15 mouse cellular contexts compared by ENCODE assay signal in the genomic region with DNA sequence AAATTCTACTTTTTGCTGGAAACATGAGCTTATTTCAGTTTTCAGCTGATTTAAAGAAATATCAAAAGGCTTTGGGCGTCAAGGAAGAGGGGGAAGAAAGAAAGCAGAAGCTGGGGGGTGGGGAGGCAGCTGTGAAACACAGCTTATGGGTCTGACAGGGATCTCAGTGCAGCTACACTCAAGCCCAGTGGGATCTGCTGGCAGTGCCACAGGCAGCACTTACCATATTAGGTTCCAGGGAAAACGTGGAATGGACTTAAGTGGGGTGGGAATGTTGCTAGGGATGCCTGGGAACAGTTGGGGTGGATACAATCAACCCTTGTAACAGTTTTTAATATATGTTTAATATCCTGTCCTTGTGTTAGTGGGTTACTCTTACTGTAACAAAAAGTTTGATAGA.
A peak's percentile ranks its signal among the peaks of the same experiment; 100 is the strongest.
DNase-seq lines count a peak whose midpoint lies in the region; ATAC-seq and TF ChIP-seq lines count a peak whose summit lies in the region.
"Had no signal": no experiment of that assay in that cellular context is flagged by ENCODE, and none has a peak within 500 bp of the region (broad histone marks: within the 10 kb centered on the region; RNA-seq: fewer than 3 reads in every experiment).

No protein-coding gene starts in this region.

- peak; percentile 40 for DNase-seq in hindbrain, postnatal 0 days (ENCODE audit: low spot score)
- DNase-seq in midbrain, postnatal 0 days (ENCODE audit: low spot score), result peak; percentile 27
- DNase-seq in embryonic facial prominence, embryonic 11.5 days (ENCODE audit: low spot score), result peak; percentile 51
- DNase-seq in gastrocnemius, adult 8-10 months (ENCODE audit: low spot score in 2 of 2), result no peak
- DNase-seq: adrenal gland, postnatal 36 days; cerebellum, postnatal 25 days; heart, adult 2 months; lung, postnatal 4 days; thymus, postnatal 25 days had no signal

- H3K4me2 ChIP-seq in hindbrain, postnatal 0 days (ENCODE audit: low read depth, low read length), result no peak overlapping the region
- H3K4me2 ChIP-seq in hindbrain, embryonic 13.5 days, result no peak overlapping the region
- H3K4me2 ChIP-seq in midbrain, postnatal 0 days (ENCODE audit: low read depth, low read length, poor library complexity, severe bottlenecking), result no peak overlapping the region
- H3K4me2 ChIP-seq in midbrain, embryonic 16.5 days (ENCODE audit: low read length), result no peak overlapping the region
- H3K4me2 ChIP-seq in embryonic facial prominence, embryonic 11.5 days (ENCODE audit: low read depth, low read length), result no peak overlapping the region
- no peak overlapping the region for H3K4me2 ChIP-seq in heart, embryonic 12.5 days
- H3K4me2 ChIP-seq: embryonic facial prominence, embryonic 15.5 days; hindbrain, embryonic 12.5 days had no signal

- 25% methylated on average over 2 of the region's 2 CpGs for WGBS in hindbrain, postnatal 0 days
- WGBS in hindbrain, embryonic 13.5 days, result 24% methylated on average over 2 of the region's 2 CpGs
- 20% methylated on average over 2 of the region's 2 CpGs for WGBS in midbrain, postnatal 0 days
- WGBS in midbrain, embryonic 16.5 days, result 10% methylated on average over 2 of the region's 2 CpGs
- 26% methylated on average over 2 of the region's 2 CpGs for WGBS in embryonic facial prominence, embryonic 11.5 days
- 26% methylated on average over 2 of the region's 2 CpGs for WGBS in heart, embryonic 12.5 days

- no peak for TF ChIP-seq CTCF in hindbrain, postnatal 0 days (IDR thresholded peaks at IDR 0.05; ENCODE audit: low read depth)
- no peak for TF ChIP-seq CTCF in midbrain, postnatal 0 days (IDR thresholded peaks at IDR 0.05)

- H3K4me3 ChIP-seq in hindbrain, postnatal 0 days (ENCODE audit: low read length), result no peak overlapping the region
- no peak overlapping the region for H3K4me3 ChIP-seq in hindbrain, embryonic 13.5 days
- H3K4me3 ChIP-seq in midbrain, postnatal 0 days (ENCODE audit: low read depth, low read length), result no peak overlapping the region
- H3K4me3 ChIP-seq in midbrain, embryonic 16.5 days (ENCODE audit: low read depth, low read length), result no peak overlapping the region
- H3K4me3 ChIP-seq in embryonic facial prominence, embryonic 11.5 days (ENCODE audit: low read depth, low read length), result no peak overlapping the region
- no peak overlapping the region for H3K4me3 ChIP-seq in heart, embryonic 12.5 days
- H3K4me3 ChIP-seq: embryonic facial prominence, embryonic 15.5 days; heart, adult 2 months; hindbrain, embryonic 12.5 days had no signal

- H3K27me3 ChIP-seq in hindbrain, postnatal 0 days (ENCODE audit: insufficient read depth, low read length), result no peaks in the 10 kb centered on the region
- H3K27me3 ChIP-seq in hindbrain, embryonic 13.5 days, result no peaks in the 10 kb centered on the region
- no peaks in the 10 kb centered on the region for H3K27me3 ChIP-seq in midbrain, postnatal 0 days (ENCODE audit: insufficient read depth, low read length)
- H3K27me3 ChIP-seq in midbrain, embryonic 16.5 days (ENCODE audit: control insufficient read depth, insufficient read depth, low read depth, low read length), result no peaks in the 10 kb centered on the region
- no peaks in the 10 kb centered on the region for H3K27me3 ChIP-seq in embryonic facial prominence, embryonic 11.5 days (ENCODE audit: control insufficient read depth, insufficient read depth, low read length)
- no peaks in the 10 kb centered on the region for H3K27me3 ChIP-seq in heart, embryonic 12.5 days (replicated peaks)
- H3K27me3 ChIP-seq: embryonic facial prominence, embryonic 15.5 days; hindbrain, embryonic 12.5 days had no signal

- no peak overlapping the region for H3K9ac ChIP-seq in hindbrain, postnatal 0 days (replicated peaks; ENCODE audit: low read length)
- no peak overlapping the region for H3K9ac ChIP-seq in hindbrain, embryonic 13.5 days
- H3K9ac ChIP-seq in midbrain, postnatal 0 days (replicated peaks; ENCODE audit: low read length, poor library complexity, severe bottlenecking), result no peak overlapping the region
- no peak overlapping the region for H3K9ac ChIP-seq in midbrain, embryonic 16.5 days (ENCODE audit: low read depth, low read length)
- H3K9ac ChIP-seq in embryonic facial prominence, embryonic 11.5 days (replicated peaks; ENCODE audit: low read length), result no peak overlapping the region
- no peak overlapping the region for H3K9ac ChIP-seq in heart, embryonic 12.5 days
- H3K9ac ChIP-seq: embryonic facial prominence, embryonic 15.5 days; hindbrain, embryonic 12.5 days had no signal

- no peaks in the 10 kb centered on the region for H3K9me3 ChIP-seq in hindbrain, postnatal 0 days (ENCODE audit: low read length)
- no peaks in the 10 kb centered on the region for H3K9me3 ChIP-seq in hindbrain, embryonic 13.5 days
- H3K9me3 ChIP-seq in midbrain, postnatal 0 days (ENCODE audit: low read length), result no peaks in the 10 kb centered on the region
- H3K9me3 ChIP-seq in midbrain, embryonic 16.5 days (replicated peaks; ENCODE audit: control insufficient read depth, low read length, poor library complexity, severe bottlenecking), result no peaks in the 10 kb centered on the region
- no peaks in the 10 kb centered on the region for H3K9me3 ChIP-seq in embryonic facial prominence, embryonic 11.5 days (replicated peaks; ENCODE audit: control insufficient read depth, low read length)
- H3K9me3 ChIP-seq in heart, embryonic 12.5 days (replicated peaks), result no peaks in the 10 kb centered on the region
- H3K9me3 ChIP-seq: embryonic facial prominence, embryonic 15.5 days; hindbrain, embryonic 12.5 days had no signal

- no peak overlapping the region for H3K27ac ChIP-seq in hindbrain, postnatal 0 days
- no peak overlapping the region for H3K27ac ChIP-seq in hindbrain, embryonic 13.5 days
- H3K27ac ChIP-seq in midbrain, postnatal 0 days (ENCODE audit: low read depth, low read length), result no peak overlapping the region
- H3K27ac ChIP-seq in midbrain, embryonic 16.5 days (ENCODE audit: low read length), result no peak overlapping the region
- H3K27ac ChIP-seq in embryonic facial prominence, embryonic 11.5 days (replicated peaks; ENCODE audit: low read depth, low read length), result no peak overlapping the region; the same call in 1 of the 2 replicates
- H3K27ac ChIP-seq in heart, embryonic 12.5 days (ENCODE audit: poor library complexity, severe bottlenecking), result no peak overlapping the region
- H3K27ac ChIP-seq: embryonic facial prominence, embryonic 15.5 days; heart, adult 2 months; hindbrain, embryonic 12.5 days had no signal

- H3K36me3 ChIP-seq in hindbrain, postnatal 0 days (ENCODE audit: insufficient read depth, low read length), result no peaks in the 10 kb centered on the region
- H3K36me3 ChIP-seq in hindbrain, embryonic 13.5 days, result no peaks in the 10 kb centered on the region
- H3K36me3 ChIP-seq in midbrain, postnatal 0 days (ENCODE audit: insufficient read depth, low read length), result no peaks in the 10 kb centered on the region
- no peaks in the 10 kb centered on the region for H3K36me3 ChIP-seq in midbrain, embryonic 16.5 days (ENCODE audit: control insufficient read depth, insufficient read depth, low read length)
- H3K36me3 ChIP-seq in embryonic facial prominence, embryonic 11.5 days (replicated peaks; ENCODE audit: control insufficient read depth, insufficient read depth, low read depth, low read length), result no peaks in the 10 kb centered on the region
- peaks cover 10% of the 10 kb centered on the region for H3K36me3 ChIP-seq in heart, embryonic 12.5 days
- H3K36me3 ChIP-seq: hindbrain, embryonic 12.5 days had no signal

- ATAC-seq in hindbrain, postnatal 0 days, result no peak
- ATAC-seq in hindbrain, embryonic 13.5 days (ENCODE audit: low FRiP score), result no peak
- no peak for ATAC-seq in midbrain, postnatal 0 days (ENCODE audit: low FRiP score)
- no peak for ATAC-seq in midbrain, embryonic 16.5 days
- no peak for ATAC-seq in embryonic facial prominence, embryonic 11.5 days (replicated peaks; ENCODE audit: insufficient number of reproducible peaks, low FRiP score, low TSS enrichment, low read depth)
- ATAC-seq in heart, embryonic 12.5 days (ENCODE audit: insufficient number of reproducible peaks, low FRiP score), result no peak
- ATAC-seq: intestine, postnatal 0 days had no signal

- H3K4me1 ChIP-seq in hindbrain, postnatal 0 days (ENCODE audit: insufficient read depth, low read length), result no peaks in the 10 kb centered on the region
- 0 out of 2 replicates have a peak, but pooled peaks cover 3% of the 10 kb centered on the region for H3K4me1 ChIP-seq in hindbrain, embryonic 13.5 days (replicated peaks)
- no peaks in the 10 kb centered on the region for H3K4me1 ChIP-seq in midbrain, postnatal 0 days (ENCODE audit: insufficient read depth, low read length)
- H3K4me1 ChIP-seq in midbrain, embryonic 16.5 days (ENCODE audit: control insufficient read depth, insufficient read depth, low read length), result peaks cover 2% of the 10 kb centered on the region; the same call in 1 of the 2 replicates
- no peaks in the 10 kb centered on the region for H3K4me1 ChIP-seq in embryonic facial prominence, embryonic 11.5 days (ENCODE audit: control insufficient read depth, insufficient read depth, low read length)
- H3K4me1 ChIP-seq in heart, embryonic 12.5 days (replicated peaks), result 0 out of 2 replicates have a peak, but pooled peaks cover 3% of the 10 kb centered on the region
- H3K4me1 ChIP-seq: embryonic facial prominence, embryonic 15.5 days had no signal

Comparison
In these comparisons a context has a peak if more than half of its experiments do, and no peak if none do; other contexts are left out.
1. DNase-seq: peak in hindbrain, postnatal 0 days (single experiment), midbrain, postnatal 0 days (single experiment) and embryonic facial prominence, embryonic 11.5 days (single experiment); none in gastrocnemius, adult 8-10 months (0 of 2).